Mouse (Mus musculus): Measurements from ENCODE around the gene Rad23b.
A peak's percentile ranks its signal among the peaks of the same experiment; 100 is the strongest.
"Not testable (repeated sequence)": the region's sequence is repeated elsewhere in the genome, so short reads cannot be mapped to it uniquely, and the experiment has no call there.

Rad23b gene

DNA sequence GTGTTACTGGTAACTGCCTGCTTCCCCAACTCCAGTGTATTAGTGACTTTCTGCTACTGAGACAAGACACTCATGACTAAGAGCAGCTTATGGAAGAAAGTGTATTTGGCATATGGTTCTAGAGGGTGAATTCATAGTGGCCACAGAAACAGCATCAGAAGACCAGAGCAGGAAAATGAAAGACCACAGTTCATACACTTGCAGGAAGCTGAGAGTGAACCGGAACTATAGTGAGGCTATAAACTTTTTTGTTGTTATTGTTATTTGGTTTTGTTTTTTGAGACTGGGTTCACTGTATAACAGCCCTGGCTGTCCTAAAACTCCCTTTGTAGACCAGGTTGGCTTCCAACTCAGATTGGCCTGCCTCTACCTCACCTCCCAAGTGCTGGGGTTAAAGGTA is 6.0 kb downstream of the Rad23b start:
- no peak for DNase-seq (ENCODE audit: low read depth, low spot score)

DNA sequence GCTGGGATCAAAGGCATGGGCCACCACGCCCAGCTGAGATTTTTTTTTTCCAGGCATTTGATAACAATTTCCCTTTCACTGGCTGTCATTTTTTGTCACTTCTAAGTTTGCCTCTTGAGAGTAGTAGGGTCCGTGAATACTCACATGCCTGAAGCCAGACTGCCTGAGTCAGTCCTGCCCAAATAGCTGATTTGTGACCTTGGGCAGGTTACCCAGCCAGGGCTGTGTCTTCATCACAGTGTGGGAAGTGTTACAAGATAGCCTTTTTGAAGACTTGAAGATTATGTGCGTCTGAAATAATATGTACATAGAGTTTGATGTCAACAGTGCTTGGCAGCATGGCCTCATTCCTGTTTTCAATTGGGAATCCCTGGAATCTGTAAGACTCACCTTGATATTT is 6.9 kb downstream of the Rad23b start:
- no peak for DNase-seq (ENCODE audit: low read depth, low spot score)

DNA sequence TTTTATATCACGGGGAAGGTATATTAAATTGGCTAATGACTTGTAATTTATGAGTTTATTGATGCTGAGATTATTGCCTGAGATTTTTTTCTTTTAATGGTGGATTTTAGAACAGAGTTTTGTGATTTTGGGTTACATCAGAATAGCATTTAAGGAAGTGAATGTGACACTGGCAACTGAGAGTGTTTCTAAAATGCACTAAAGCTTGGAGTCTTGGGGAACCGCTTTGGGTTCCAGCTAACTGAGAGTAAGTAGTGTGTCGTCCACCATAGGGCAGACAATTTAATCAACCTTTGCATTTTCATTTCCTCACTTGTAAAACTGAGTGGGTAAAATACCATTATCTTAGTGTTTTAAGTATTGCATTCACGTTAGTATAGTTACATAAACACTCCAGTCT is 14.0 kb downstream of the Rad23b start:
- no peak for DNase-seq (ENCODE audit: low read depth, low spot score)

GRCm38 (mm10) chr4:55364374-55364773 is 14.5 kb downstream of the Rad23b start:
- DNase-seq (ENCODE audit: low read depth, low spot score): peak; percentile 89

DNA sequence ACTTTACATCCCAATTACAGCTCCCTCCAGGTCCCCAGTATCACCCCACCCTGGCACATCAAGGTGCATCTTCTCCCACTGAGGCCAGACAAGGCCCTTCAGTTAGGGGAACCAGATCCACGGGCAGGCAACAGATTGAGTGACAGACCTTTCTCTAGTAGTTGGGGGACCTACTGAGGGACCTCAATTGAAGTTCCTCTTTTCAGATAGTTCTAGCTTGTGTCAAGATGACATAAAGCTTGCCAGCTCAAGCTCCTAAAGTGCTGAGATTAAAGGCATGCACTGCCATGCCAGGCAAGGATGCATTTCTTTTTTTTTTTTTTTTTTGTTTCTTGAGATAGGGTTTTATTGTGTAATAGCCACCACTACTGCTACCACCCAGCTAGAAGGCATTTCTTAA is 16.2 kb downstream of the Rad23b start:
- DNase-seq (ENCODE audit: low read depth, low spot score): no peak

- DNase-seq (ENCODE audit: low read depth, low spot score): no peak
These were observed 20.3 kb downstream of the Rad23b start for GRCm38 (mm10) chr4:55370127-55370526.

- DNase-seq (ENCODE audit: low read depth, low spot score): no peak
These were observed 21.5 kb downstream of the Rad23b start for GRCm38 (mm10) chr4:55371355-55371754.

DNA sequence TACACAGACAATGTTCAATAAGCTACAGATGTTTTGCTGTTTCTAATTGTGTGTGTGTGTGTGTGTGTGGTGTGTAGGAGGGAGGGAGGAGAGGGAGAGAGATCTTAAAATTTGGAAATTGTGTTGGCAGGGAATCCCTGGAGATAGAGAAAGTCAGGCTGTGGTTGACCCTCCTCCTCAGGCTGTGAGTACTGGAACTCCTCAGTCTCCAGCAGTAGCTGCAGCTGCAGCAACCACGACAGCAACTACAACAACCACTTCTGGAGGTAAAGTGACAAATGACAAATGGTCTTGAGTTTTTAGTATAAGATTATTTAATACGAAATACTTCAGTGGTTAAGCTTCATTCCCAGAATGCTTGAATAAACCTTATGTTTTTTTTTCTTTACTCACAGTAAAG is 32.5 kb downstream of the Rad23b start:
- no peak for DNase-seq (ENCODE audit: low read depth, low spot score)

- DNase-seq (ENCODE audit: low read depth, low spot score): no peak
These were observed 36.9 kb downstream of the Rad23b start for GRCm38 (mm10) chr4:55386768-55387167.

- DNase-seq (ENCODE audit: low read depth, low spot score): no peak
These were observed 41.6 kb downstream of the Rad23b start for GRCm38 (mm10) chr4:55391480-55391879.

DNA sequence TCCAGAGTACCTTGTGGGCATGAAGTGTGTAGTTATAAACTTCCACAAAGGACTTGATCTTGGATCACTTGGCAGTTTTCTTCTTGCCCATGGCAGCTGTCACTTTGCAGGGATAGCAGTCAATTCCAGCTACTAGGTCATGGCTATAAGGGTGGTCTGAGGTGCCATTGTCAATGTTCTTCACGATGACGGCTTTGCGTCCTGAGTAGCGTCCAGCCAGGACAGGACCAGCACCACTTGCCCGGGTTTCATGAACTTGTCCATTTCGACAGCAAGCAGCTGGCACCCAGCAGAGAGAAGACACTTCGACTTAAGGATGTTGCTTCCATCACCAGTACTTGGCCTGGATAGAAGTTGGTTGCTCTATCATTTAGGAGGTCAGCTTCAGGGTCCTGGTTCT is 42.6 kb downstream of the Rad23b start:
- no peak for DNase-seq (ENCODE audit: low read depth, low spot score)

DNA sequence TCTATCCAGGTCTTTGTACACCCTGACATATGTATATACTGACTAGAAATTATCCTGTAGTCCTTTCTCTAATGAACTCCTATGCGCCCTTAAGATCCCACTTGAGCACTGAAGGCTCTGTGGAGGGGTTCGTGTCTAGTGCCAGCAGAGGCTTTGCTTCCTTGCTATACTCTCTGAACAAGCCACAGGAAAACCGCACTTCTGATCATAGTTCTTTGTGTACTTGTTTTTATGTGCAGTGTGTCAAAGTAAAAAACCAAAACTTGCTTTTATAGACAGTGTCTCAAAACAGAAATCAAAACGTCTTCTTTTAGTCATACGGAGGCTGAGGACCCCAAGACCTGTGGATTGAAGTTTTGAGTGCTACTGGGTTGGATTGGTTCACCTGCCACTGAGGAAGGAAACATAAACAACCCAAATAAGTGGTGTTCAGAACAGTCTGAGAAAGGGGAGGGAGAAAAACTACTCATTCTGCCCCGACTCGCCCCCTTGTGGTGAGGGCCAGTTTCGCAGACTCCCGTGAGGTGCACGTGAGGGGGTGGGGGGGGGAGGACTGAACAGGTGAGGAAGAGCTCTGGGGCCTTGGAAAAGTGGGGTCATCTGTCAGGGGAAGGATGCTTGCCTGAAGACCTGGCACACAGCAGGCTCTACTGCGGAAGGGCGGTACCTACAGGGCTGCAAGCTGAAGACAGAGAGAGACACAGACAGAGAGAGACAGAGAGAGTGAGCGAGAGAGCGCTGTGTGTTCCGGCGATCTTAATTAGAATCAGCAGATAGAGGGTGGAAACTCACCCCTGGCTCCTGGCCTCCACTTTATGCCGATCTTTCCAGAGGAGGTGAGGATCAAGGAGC is 48.3 kb downstream of the Rad23b start:
- peak; percentile 80 for DNase-seq (ENCODE audit: low read depth, low spot score)

GRCm38 (mm10) chr4:55398901-55399300 is 49.1 kb downstream of the Rad23b start:
- DNase-seq (ENCODE audit: low read depth, low spot score): peak; percentile 26

GRCm38 (mm10) chr4:55405329-55405728 is 55.5 kb downstream of the Rad23b start:
- DNase-seq (ENCODE audit: low read depth, low spot score): no peak

DNA sequence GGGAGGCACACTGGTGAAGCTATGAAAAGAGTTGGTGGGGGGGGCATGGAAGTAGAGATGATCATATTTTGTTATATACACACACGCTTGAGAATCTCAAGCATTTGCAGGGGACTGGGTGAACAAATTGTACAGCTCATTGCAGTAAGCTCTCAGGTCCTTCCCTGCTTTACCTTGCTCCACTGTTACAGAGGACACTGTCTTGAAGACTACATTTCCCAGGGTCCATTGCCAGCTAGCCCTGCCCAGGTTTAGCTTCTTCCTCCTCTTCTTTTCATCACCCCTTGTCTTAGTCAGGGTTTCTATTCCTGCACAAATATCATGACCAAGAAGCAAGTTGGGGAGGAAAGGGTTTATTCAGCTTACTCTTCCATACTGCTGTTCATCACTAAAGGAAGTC is 56.7 kb downstream of the Rad23b start:
- DNase-seq (ENCODE audit: low read depth, low spot score): no peak

GRCm38 (mm10) chr4:55408081-55408480 is 58.2 kb downstream of the Rad23b start:
- DNase-seq (ENCODE audit: low read depth, low spot score): no peak

GRCm38 (mm10) chr4:55409025-55409424 is 59.2 kb downstream of the Rad23b start:
- no peak for DNase-seq (ENCODE audit: low read depth, low spot score)

DNA sequence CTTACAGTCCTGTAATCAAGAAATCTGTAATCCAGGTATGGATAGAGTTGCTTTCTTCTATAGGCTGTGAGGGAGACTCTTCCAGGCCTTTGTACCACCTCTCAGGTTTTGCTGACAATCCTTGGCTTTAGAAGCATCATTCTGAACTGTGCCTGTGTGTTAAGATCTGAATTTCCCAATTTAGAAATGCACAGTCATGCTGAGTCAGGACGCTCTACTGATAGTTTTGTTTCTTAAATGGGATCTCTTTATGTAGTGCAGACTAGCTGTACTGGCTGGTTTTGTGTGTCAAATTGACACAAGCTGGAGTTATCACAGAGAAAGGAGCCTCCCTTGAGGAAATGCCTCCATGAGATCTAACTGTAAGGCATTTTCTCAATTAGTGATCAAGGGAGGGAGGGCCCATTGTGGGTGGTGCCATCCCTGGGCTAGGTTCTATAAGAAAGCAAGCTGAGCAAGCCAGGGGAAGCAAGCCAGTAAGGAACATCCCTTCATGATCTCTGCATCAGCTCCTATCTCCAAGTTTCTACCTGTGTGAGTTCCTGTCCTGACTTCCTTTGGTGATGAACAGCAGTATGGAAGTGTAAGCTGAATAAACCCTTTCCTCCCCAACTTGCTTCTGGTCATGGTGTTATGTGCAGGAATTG is 59.9 kb downstream of the Rad23b start:
- not testable (repeated sequence) for DNase-seq (ENCODE audit: low read depth, low spot score)

DNA sequence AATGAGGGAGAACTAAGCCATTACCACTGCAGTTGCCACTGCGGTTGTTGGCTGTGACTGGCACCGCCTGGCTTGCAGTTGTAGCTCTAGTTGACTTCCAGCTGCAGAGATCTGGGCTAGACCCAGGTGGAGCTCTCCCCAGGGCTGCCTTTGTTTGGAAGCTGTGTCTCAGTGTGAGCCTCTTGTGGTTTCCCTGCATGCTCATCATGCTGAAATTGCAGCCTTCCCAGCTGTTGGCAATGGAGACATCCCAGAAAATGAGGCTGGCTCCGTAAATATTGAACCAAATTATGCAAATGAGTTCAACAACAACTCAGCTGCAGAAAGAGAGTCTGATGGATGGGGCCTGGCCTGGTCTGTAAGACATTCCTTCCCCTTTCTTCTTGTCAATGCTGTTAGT is 66.0 kb downstream of the Rad23b start:
- DNase-seq (ENCODE audit: low read depth, low spot score): no peak

GRCm38 (mm10) chr4:55426250-55426649 is 76.4 kb downstream of the Rad23b start:
- no peak for DNase-seq (ENCODE audit: low read depth, low spot score)

Data from R1 (cell line).